Mouse (Mus musculus) large intestine, adult 2 months (tissue): Measurements from ENCODE around the gene Tmem63a. TPM values are rescaled to one million over a fixed set of nuclear protein-coding genes. Genes with fewer than 3 reads are reported as not detected.
"Not testable (repeated sequence)": the region's sequence is repeated elsewhere in the genome, so short reads cannot be mapped to it uniquely, and the experiment has no call there.

Experiments
- DNase-seq: peaks from one replicate; pipeline ENCODE4 v3.0.0-alpha.2; 2012; ENCODE audit warnings: low read depth, low spot score
- WGBS: fragments of 180-500 bp; shearing (Covaris S2); methylation state at CpG from one replicate; pipeline ENCODE4 v1.1.7; 2018; 5-methylcytosine and 5-hydroxymethylcytosine counted together
- polyA plus RNA-seq: library from polyadenylated mRNA; depleted of rRNA; stranded (reverse); fragments of >200 nt; gene quantifications from 2 replicates; pipeline ENCODE4 v1.2.3, GENCODE M21; 2012

Gene Tmem63a
- polyA plus RNA-seq, 1 experiment = 35.5 TPM

DNA sequence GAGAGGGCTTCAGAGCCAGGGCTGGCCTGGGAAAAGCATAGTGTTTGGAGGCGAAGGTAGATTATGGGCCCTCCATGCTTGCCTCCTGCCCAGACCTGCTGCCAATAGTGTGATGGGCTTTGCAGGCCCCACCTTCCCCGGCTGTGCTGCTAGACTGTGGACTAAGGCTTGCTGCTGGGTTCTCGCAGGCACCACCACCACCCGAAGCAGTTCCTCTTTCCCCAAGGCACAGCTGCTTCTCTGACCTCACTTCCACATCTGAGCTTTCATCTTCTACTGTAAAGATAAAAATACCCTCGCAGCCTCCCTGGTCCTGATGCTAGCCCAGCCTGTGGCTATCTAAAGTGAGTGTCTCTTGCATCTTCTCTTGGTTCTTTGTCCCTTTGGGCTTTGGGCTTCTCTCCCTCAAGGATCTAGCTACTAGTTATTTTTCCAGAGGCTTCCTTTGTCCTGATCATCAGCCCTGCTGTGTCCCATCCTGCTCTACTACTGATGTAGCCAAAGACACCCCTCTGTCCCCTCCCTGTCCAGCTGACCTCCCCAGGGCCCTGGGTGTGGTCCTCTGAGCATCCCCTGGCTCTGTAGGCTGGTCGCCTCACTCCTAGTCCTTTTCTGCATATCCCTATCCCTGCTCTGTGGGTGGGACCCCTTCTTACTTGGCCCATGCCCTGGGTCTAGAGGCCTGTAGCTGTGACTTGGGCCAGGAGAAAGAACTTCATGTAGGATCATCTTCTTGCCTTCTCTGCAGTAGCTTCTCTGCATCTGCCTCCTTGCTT, 19.7 kb upstream of the Tmem63a start:
- WGBS = 67% methylated on average over 6 of the region's 6 CpGs
- no peak for DNase-seq

DNA sequence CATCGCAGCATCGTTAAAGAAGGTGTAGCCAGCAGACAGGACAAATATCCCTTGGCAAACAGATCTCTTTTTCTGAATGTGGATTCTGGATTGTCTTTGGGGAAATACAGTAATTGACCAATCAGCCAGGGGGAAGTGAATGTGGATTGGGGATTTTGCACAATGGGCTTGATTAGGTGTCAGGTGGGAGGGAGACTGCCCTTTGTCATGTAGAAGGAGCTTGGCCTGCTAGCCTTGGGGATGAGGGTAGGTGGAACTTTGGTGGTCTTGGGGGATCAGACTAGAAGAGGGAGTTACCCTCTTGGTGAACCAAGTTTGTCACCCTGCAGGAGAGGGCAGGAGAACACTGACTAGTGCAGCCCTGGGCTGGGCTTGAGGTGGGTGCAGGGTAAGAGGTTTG, 17.4 kb upstream of the Tmem63a start:
- no peak for DNase-seq
- 45% methylated on average over 2 of the region's 2 CpGs for WGBS

DNA sequence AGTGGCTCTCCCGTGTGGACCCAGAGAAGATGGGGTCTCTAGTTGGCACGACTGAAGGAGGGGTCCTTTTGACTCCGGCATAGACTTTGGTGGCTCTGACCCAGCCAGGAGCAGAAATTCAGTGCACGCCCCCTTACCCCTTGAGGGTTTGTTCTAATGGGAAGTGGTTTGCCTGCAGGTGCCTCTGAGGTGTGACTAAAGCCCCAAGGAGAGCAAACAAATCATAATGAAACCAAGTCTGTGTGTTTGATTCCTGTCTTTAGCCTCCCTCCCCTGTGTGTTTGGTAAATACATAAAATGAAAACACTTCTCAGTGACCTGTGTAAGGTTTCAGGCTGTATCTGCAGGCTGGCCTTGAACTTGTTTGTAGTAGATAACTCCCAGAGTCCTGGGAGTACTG, 15.9 kb upstream of the Tmem63a start:
- DNase-seq = no peak
- WGBS = 32% methylated on average over 4 of the region's 4 CpGs

DNA sequence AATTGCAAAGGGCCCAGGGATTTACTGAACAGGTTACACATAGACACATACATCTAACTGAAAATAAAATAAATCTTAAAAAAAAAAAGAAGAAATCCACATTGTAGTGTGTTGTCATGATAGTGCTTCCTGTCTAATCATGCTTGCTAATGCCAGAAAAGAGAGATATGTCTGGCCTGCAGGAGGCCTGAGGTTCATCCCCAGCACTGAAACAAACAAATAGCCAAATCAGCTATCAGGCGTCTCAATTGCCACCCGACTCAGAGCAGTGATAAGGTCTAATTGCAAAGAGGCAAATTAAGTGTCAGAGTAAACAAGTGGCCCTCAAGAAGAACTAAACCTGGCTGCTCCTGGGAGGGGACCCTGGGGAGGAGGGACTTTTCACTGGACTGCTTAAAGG, 12.5 kb upstream of the Tmem63a start:
- 68% methylated on average over 2 of the region's 2 CpGs for WGBS
- DNase-seq = no peak

DNA sequence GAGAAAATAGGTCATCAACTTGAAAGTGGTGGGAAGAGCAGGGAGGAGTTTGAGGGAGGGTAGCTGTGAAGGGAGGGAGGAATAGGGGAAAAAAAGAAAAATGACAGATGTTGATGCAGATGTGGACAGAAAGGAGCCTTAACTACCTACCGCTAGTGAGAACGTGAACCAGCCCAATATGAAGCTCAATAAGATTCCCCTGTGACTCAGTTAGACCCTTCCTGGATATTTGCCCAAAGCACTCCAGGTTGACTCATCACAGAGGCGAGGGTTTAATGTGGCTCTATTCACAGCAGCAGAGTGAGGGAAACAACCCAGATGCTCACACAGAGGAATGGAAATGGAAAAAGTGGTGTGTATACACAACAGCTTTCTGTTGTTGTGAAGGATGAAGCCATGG, 11.0 kb upstream of the Tmem63a start:
- DNase-seq = no peak
- WGBS = 58% methylated on average over 3 of the region's 3 CpGs

DNA sequence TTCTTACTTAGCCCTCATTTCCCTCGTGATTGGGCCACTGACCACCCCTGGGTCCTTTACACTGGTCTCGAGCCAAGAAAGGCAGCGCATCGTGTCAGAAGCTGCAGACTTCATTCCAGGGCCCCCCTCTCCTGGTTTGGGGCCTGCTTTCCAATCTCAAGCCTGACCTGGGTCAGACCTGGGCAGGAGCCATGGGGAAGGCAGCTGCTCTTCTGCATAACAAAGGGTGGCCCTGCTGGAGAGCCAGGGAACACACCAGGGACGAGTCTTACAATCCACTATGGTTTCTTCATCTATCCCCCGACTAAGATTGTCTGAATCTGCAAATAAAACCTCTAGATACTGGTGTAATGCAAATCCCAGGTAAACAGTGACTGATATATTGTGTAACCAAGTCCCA, 8.5 kb upstream of the Tmem63a start:
- WGBS = 54% methylated on average over 6 of the region's 6 CpGs
- no peak for DNase-seq

DNA sequence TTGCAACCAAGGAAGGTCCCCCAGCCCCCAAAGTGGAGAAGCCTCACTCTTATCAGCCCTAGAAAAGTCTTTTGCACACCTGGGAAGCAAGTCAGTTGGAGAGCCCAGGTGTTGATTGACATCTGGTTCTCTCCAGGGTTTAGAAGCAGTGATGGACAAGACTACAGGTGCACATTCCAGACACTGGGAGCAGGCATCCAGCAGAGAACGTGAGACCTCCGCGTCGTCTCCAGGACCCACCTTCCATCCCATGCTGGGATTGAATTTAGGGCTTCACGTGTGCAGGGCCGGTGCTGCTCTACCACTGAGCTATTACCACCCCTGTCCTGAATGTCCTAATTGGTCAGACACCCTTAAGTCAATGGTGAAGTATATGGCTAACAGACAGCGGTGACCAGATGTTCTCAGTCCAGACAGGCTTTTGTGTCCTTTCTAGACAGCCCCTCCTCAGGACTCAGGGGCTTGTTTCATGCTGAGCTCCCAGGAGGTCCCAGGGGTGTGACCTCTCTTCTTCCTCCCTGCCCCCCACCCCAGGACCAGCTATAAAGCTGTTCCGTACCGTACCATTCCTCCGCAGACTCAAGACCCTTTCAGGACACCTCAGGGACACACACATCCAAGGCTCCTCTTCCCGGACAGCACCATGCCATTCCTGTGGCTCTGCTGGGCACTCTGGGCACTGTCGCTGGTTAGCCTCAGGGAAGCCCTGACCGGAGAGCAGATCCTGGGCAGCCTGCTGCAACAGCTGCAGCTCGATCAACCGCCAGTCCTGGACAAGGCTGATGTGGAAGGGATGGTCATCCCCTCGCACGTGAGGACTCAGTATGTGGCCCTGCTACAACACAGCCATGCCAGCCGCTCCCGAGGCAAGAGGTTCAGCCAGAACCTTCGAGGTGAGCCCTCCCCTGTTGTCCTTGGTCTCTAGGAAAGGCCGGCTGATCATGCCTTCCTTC, 7.4 kb upstream of the Tmem63a start, which contains the start of gene Lefty1:
Lefty1 (plus strand) TSS at position 556 of the 953 bp plus-strand sequence.
- no peak for DNase-seq
- 78% methylated on average over 21 of the region's 21 CpGs for WGBS

DNA sequence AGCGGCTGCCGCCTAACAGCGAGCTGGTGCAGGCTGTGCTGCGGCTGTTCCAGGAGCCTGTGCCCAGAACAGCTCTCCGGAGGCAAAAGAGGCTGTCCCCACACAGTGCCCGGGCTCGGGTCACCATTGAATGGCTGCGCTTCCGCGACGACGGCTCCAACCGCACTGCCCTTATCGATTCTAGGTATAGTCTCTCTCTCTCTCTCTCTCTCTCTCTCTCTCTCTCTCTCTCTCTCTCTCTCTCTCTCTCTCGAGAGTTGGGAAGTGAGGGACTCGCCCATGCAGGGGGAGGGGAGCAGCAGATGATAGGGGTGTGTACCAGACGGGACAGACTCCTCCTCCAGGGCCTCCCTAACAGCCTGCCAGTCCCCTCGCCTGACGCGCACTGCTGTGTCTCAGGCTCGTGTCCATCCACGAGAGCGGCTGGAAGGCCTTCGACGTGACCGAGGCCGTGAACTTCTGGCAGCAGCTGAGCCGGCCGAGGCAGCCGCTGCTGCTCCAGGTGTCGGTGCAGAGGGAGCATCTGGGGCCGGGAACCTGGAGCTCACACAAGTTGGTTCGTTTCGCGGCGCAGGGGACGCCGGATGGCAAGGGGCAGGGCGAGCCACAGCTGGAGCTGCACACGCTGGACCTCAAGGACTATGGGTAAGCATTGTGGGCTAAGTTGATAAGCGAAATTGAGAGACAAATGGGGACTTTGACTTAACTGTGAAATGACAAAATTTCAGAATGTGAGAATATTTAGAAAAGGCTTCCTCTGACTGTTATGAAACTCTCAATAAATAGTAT, 5.3 kb upstream of the Tmem63a start:
- WGBS = 3% methylated on average over 41 of the region's 41 CpGs
- not testable (repeated sequence) for DNase-seq

DNA sequence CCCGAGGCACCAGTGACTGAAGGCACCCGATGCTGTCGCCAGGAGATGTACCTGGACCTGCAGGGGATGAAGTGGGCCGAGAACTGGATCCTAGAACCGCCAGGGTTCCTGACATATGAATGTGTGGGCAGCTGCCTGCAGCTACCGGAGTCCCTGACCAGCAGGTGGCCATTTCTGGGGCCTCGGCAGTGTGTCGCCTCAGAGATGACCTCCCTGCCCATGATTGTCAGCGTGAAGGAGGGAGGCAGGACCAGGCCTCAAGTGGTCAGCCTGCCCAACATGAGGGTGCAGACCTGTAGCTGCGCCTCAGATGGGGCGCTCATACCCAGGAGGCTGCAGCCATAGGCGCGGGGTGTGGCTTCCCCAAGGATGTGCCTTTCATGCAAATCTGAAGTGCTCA, 4.5 kb upstream of the Tmem63a start:
- not testable (repeated sequence) for DNase-seq
- WGBS = 90% methylated on average over 13 of the region's 13 CpGs

DNA sequence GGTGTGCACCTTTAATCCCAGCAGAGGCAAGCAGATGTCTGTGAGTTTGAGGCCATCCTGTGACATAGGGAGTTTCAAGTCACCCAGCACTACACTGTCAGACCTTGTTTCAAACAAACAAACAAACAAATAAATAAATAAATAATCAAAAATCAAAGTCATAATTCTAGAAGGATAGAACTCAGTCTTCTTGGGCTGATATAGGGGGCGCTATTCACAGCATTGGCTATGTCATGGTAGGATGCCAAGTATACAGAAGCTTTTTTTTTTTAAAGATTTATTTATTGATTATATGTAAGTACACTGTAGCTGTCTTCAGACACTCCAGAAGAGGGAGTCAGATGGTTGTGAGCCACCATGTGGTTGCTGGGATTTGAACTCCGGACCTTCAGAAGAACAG, 3.4 kb upstream of the Tmem63a start:
- DNase-seq = not testable (repeated sequence)
- 88% methylated on average over 2 of the region's 2 CpGs for WGBS

DNA sequence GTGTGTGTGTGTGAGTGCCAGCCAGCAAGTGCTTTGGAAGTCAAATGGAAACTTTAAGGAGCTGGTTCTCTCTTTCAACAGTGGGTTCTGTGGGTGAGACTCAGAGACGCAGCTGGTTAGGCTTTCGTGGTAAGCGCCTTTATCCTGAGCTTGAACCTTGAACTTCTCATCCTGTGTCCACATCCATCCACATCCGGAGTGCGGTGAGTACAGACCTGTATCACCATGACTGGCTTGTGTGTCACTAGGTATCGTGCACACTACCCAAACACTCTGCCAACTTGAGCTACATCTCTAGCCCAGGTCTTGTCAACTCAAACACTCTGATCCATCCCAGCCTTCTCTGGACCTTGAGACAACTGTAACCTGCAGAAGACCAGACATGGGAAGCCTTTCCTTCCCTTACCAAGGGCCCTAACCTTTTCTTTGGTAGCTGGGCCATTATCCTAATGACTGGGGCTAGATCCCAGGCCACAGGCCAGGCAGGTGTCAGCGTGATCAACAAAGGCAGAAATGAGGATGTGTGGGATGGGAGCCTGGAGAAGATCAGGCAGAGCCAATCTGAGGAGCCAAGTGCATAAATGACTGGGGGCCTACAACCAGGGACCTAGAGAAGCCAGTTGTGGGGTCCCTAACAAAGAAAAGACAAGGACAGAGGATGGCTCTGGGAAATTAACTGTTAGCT, 1.2 kb upstream of the Tmem63a start:
- 34% methylated on average over 7 of the region's 7 CpGs for WGBS
- DNase-seq = no peak

DNA sequence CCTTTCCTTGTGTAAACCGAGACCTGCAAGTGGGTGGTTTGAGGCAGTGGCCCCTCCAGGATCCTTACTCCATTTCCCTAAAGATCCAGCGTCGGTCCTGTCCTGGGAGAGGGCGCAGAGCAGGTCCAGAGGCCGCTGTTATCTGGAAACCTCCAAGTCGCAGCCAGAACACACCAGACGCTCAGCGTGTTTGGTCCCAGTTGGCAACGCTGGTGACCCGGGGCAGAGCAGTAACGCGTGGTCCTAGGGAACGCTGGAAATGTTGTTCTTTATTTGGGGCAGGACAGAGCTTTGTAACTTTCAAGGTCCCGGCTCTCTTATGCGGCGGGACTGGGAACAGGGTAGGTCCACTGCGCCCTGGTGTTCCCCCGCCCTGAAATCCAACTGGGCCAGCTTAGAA, 418 bp upstream of the Tmem63a start:
- WGBS = 2% methylated on average over 18 of the region's 18 CpGs
- no peak for DNase-seq

DNA sequence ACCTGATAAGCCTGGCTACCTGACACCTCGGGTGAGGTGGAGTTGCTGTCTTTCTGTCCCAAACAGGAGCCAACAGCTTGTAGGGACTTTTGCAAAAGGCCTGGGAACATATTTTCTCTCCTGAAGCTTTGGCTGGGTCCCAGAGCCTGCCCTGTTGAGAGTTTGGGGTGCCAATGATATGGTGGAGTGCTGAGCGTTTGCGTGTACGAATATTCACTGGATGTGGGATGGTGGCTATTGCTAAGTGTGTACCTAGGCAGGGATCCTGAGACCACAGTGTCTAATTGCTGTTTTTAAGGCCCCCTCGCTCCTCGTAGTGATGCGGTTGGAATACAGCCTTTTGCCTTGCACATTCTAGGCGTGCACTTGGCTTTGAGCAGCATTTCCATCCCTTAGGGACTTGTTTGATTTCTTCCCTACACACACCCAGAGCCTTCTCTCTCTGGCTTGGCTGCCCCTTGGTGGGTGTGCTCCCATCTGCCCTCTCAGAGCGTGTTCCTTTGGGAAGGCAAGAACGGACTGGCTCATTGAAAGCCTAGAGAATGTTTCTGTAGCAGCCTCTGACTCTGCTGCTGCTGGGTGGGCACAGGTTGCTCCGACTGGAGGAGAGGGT, 994 bp downstream of the Tmem63a start:
- DNase-seq = no peak
- 18% methylated on average over 11 of the region's 11 CpGs for WGBS

DNA sequence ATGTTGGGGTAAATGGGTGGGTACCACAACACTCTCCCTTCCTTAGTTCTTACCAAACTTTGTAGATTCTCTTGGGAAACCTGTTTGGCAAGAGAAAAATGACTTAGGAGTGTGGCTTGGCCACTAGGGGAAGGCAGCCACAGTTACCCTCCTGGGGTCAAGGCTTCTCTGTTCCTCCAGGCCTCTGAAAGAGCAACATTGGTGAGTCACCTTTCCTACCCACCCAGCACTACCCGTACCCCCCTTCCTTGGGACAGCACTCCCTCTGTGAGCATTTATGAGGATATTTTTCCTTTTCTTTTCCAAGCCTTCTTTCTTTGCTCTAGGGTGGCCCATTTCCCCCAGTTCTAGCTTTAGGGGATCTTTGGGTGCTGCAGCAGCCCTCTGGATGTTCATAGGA, 1.8 kb downstream of the Tmem63a start:
- no peak for DNase-seq
- 21% methylated on average over 1 of the region's 1 CpGs for WGBS

DNA sequence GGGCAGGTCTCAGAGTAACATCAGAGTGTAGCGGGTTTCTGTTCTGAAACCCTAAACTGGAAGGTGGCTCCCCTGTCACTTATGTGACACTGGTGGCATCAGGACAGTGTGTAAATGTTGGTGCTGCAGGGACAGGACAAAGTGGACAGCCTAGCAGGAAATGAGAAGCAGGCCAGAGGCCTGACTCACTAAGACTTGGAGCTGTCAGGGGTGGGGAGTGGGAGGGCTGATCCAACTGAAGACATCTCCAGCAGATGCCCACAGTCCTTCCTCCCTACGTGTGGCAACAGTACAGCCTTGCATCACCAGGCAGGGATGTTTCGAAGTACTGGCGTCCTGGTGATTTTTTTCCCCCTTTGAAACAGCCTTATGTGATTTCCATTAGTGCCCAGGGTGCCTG, 2.4 kb downstream of the Tmem63a start:
- no peak for DNase-seq
- 33% methylated on average over 4 of the region's 4 CpGs for WGBS

DNA sequence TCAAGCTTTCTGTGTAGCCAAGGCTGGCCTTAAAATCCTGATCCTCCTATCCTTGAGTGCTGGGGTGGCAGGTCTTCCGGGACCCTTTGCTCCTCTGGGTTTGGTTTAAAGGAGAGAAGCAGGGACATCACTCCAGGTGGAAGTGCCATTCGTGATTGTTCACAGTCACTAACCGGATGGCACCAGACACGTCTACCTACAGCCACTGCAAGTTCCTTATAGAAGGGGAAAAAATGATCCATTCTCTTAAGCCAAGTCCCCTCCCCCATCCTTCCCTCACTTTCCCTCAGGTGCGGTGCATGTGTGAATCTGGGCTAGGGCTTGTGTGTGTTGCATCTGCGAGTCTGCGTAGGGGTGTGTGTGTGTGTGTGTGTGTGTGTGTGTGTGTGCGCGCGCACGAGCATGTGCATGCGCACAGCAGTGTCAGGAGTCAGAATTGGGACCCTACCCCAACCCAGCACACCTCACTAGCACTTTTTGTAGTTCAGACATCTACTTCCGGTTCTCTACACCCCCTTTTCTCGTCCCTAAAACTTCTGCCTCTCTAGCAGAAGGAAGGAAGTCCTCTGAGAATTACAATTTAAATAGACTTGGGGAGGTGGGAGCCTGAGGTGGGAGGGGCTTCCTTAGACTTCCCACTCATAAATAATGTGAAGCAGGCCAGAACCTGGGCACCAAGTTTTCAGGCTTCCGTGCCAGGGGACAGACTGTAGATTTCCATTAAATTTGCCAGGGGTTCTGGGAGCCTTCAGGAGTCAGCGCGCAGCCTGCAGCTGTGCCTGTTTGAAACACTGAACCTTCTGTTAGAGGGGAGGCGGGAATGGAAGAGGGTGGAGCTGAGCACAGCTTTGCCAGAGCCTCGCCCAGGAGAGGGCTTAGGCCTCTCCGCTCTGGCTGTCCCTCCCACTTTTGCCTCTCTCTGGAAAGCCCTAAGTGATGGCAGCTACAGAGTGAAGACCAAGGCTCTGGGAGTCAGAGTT, 3.1 kb downstream of the Tmem63a start:
- 8% methylated on average over 20 of the region's 20 CpGs for WGBS
- DNase-seq = no peak

DNA sequence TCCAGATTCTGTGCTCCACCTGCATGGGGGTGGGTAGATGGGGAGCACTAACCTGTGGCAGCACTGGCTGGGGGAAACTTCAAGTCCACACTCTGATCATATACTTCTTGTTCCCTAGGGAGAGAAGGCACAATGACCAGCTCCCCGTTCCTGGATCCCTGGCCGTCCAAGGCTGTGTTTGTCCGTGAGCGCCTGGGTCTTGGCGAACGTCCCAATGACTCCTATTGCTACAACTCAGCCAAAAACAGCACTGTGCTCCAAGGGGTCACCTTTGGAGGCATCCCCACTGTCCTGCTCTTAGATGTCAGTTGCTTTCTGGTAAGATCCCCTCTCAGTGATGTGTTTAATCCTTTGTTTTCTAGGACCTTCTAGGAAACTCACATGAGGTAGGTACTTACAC, 4.3 kb downstream of the Tmem63a start:
- WGBS = 17% methylated on average over 6 of the region's 6 CpGs

More for the DNA sequence above, 4.3 kb downstream of the Tmem63a start:
- DNase-seq = no peak
